Mouse (Mus musculus): ENCODE measurements around the gene Fbxw16. TPM values are rescaled to one million over a fixed set of nuclear protein-coding genes. Genes with fewer than 3 reads are reported as not detected.
"Not testable (repeated sequence)": the region's sequence is repeated elsewhere in the genome, so short reads cannot be mapped to it uniquely, and the experiment has no call there.

The Fbxw16 gene
- not detected in 2 replicates for polyA plus RNA-seq (2015; fragmentation: Nextera tagmentation; extraction: Ambion mirVana)

- Histone ChIP-seq H3K4me2 (no peak within 1 kb of the TSS), H3K4me3 (no peak within 1 kb of the TSS), H3K9ac (no peak within 1 kb of the TSS), H3K36me3 (no peaks in the 10 kb centered on the region), H3K27ac (replicated peaks) (no peak within 1 kb of the TSS), H3K4me1 (replicated peaks) (no peaks in the 10 kb centered on the region), H3K9me3 (no peaks in the 10 kb centered on the region), H3K27me3 (no peaks in the 10 kb centered on the region)
- ATAC-seq (ENCODE audit: low read depth): no peak
These were observed at the start of gene Fbxw16 for GRCm38 (mm10) chr9:109449040-109449439. Gene Fbxw16, minus strand, starts transcription at chr9:109449140.

- not testable (repeated sequence) for H3K27ac ChIP-seq (replicated peaks); H3K4me3 ChIP-seq; H3K27me3 ChIP-seq; H3K4me1 ChIP-seq (replicated peaks); H3K9ac ChIP-seq; H3K9me3 ChIP-seq; H3K36me3 ChIP-seq; H3K4me2 ChIP-seq; ATAC-seq (ENCODE audit: low read depth)
- 96% methylated on average over 1 of the region's 1 CpGs for WGBS
These were observed 46.8 kb upstream of the Fbxw16 start, which contains the start of gene Fbxw19 for GRCm38 (mm10) chr9:109495775-109496174. Gene Fbxw19, minus strand, starts transcription at chr9:109495875.

- WGBS: 94% methylated on average over 1 of the region's 1 CpGs
- Histone ChIP-seq H3K27ac (replicated peaks) (no peak overlapping the region), H3K36me3 (no peaks in the 10 kb centered on the region), H3K4me3 (no peak overlapping the region), H3K9me3 (no peaks in the 10 kb centered on the region), H3K4me1 (replicated peaks) (no peaks in the 10 kb centered on the region), H3K4me2 (no peak overlapping the region), H3K9ac (no peak overlapping the region), H3K27me3 (no peaks in the 10 kb centered on the region)
- ATAC-seq (ENCODE audit: low read depth): no peak
These were observed 16.0 kb downstream of the Fbxw16 start for GRCm38 (mm10) chr9:109432956-109433355.

GRCm38 (mm10) chr9:109404196-109404595, 44.7 kb downstream of the Fbxw16 start, which contains the start of gene Fbxw22:
Gene Fbxw22, minus strand, starts transcription at chr9:109404296.
- H3K4me2 ChIP-seq; ATAC-seq (ENCODE audit: low read depth); H3K4me1 ChIP-seq (replicated peaks); H3K36me3 ChIP-seq; H3K27ac ChIP-seq (replicated peaks); H3K9me3 ChIP-seq; H3K4me3 ChIP-seq; H3K9ac ChIP-seq; H3K27me3 ChIP-seq: not testable (repeated sequence)
- 71% methylated on average over 4 of the region's 4 CpGs for WGBS

Other genes starting within 250 kb of the Fbxw16 start
- not detected in 2 replicates for gene Fbxw20, start 214.4 kb downstream of the Fbxw16 start, polyA plus RNA-seq (2015; fragmentation: Nextera tagmentation; extraction: Ambion mirVana)
- gene Fbxw14, start 161.5 kb downstream of the Fbxw16 start, polyA plus RNA-seq (2015; fragmentation: Nextera tagmentation; extraction: Ambion mirVana): not detected in 2 replicates
- not detected in 2 replicates for gene Fbxw28, start 109.5 kb downstream of the Fbxw16 start, polyA plus RNA-seq (2015; fragmentation: Nextera tagmentation; extraction: Ambion mirVana)
- gene Fbxw22, start 44.8 kb downstream of the Fbxw16 start, polyA plus RNA-seq (2015; fragmentation: Nextera tagmentation; extraction: Ambion mirVana): not detected in 2 replicates
- gene Fbxw19, start 46.7 kb upstream of the Fbxw16 start, polyA plus RNA-seq (2015; fragmentation: Nextera tagmentation; extraction: Ambion mirVana): not detected in 2 replicates
- gene Fbxw15, start 119.1 kb upstream of the Fbxw16 start, polyA plus RNA-seq (2015; fragmentation: Nextera tagmentation; extraction: Ambion mirVana): not detected in 2 replicates
- gene Fbxw24, start 176.9 kb upstream of the Fbxw16 start, polyA plus RNA-seq (2015; fragmentation: Nextera tagmentation; extraction: Ambion mirVana): not detected in 2 replicates
- not detected in 2 replicates for gene Fbxw25, start 215.5 kb upstream of the Fbxw16 start, polyA plus RNA-seq (2015; fragmentation: Nextera tagmentation; extraction: Ambion mirVana)

Measured in neural tube, embryonic 13.5 days (tissue).